Mouse (Mus musculus): ENCODE data around the gene Col19a1.

- TF ChIP-seq MAX (IDR thresholded peaks at IDR 0.05; ENCODE audit: low read depth) (no peak), POLR2AphosphoS2 (IDR thresholded peaks at IDR 0.05; ENCODE audit: insufficient read length, low read depth) (no peak), MYOG (IDR thresholded peaks at IDR 0.05; ENCODE audit: control insufficient read depth in 1 of 3, insufficient read depth in 1 of 3, insufficient read length in 2 of 3, low read depth in 2 of 3) (no peak), POLR2A (IDR thresholded peaks at IDR 0.05; ENCODE audit: insufficient read length, low read depth) (no peak), TCF12 (IDR thresholded peaks at IDR 0.05; ENCODE audit: insufficient read depth, poor library complexity, severe bottlenecking) (no peak), E2F4 (IDR thresholded peaks at IDR 0.05; ENCODE audit: insufficient read depth) (no peak), SRF (IDR thresholded peaks at IDR 0.05; ENCODE audit: control insufficient read depth, insufficient read length, low read depth) (no peak), TCF3 (IDR thresholded peaks at IDR 0.05; ENCODE audit: insufficient read length, low read depth) (no peak)
Measured at GRCm38 (mm10) chr1:24633553-24634132, 46.4 kb upstream of the Col19a1 start.
